Mouse (Mus musculus): ENCODE measurements at regions not wholly inside any gene's neighbourhood (a gene's known extent, or its start where the extent isn't known, plus 50 kb on each side); places are given as distances from the start of the nearest gene placed in this dataset.
"Not testable (repeated sequence)": the region's sequence is repeated elsewhere in the genome, so short reads cannot be mapped to it uniquely, and the experiment has no call there.

GRCm38 (mm10) chr10:68963090-68963489 is 188.1 kb upstream of the Rhobtb1 start:
- DNase-seq = no peak

GRCm38 (mm10) chr10:68965271-68965670 is 186.0 kb upstream of the Rhobtb1 start:
- DNase-seq = no peak

- DNase-seq = no peak
Measured at GRCm38 (mm10) chr10:68967976-68968968, 183.0 kb upstream of the Rhobtb1 start.

GRCm38 (mm10) chr10:68970521-68970920 is 180.7 kb upstream of the Rhobtb1 start:
- DNase-seq = no peak

GRCm38 (mm10) chr10:68974771-68975170 is 176.5 kb upstream of the Rhobtb1 start:
- DNase-seq = no peak

- DNase-seq = peak; percentile 3 to 5
Measured at GRCm38 (mm10) chr10:68976443-68977025, 174.7 kb upstream of the Rhobtb1 start.

GRCm38 (mm10) chr10:68978115-68978514 is 173.1 kb upstream of the Rhobtb1 start:
- peak in 1 of 2 experiments; percentile 20 for DNase-seq

- DNase-seq = no peak
Measured at GRCm38 (mm10) chr10:68979949-68980348, 171.3 kb upstream of the Rhobtb1 start.

GRCm38 (mm10) chr10:68982288-68982687 is 168.9 kb upstream of the Rhobtb1 start:
- DNase-seq = no peak

- no peak for DNase-seq
Measured at GRCm38 (mm10) chr10:68990584-68990983, 160.7 kb upstream of the Rhobtb1 start.

GRCm38 (mm10) chr10:68999610-69000009 is 151.6 kb upstream of the Rhobtb1 start:
- no peak for DNase-seq

GRCm38 (mm10) chr10:69001654-69002435 is 149.4 kb upstream of the Rhobtb1 start:
- DNase-seq = no peak

- peak; percentile 41 to 84 for DNase-seq
Measured at GRCm38 (mm10) chr10:69005199-69005872, 145.9 kb upstream of the Rhobtb1 start.

- DNase-seq = not testable (repeated sequence)
Measured at GRCm38 (mm10) chr10:69008679-69009078, 142.6 kb upstream of the Rhobtb1 start.

GRCm38 (mm10) chr10:69020811-69021743 is 130.2 kb upstream of the Rhobtb1 start:
- no peak for DNase-seq

- no peak for DNase-seq
Measured at GRCm38 (mm10) chr10:69033410-69033809, 117.8 kb upstream of the Rhobtb1 start.

GRCm38 (mm10) chr10:69034390-69035120 is 116.7 kb upstream of the Rhobtb1 start:
- no peak for DNase-seq

GRCm38 (mm10) chr10:69035536-69035935 is 115.7 kb upstream of the Rhobtb1 start:
- DNase-seq = not testable (repeated sequence)

- no peak for DNase-seq
Measured at GRCm38 (mm10) chr10:69036096-69036495, 115.1 kb upstream of the Rhobtb1 start.

- peak; percentile 34 to 36 for DNase-seq
Measured at GRCm38 (mm10) chr10:69044171-69044651, 107.0 kb upstream of the Rhobtb1 start.

Data from kidney, adult 8-10 months (tissue).